Mouse (Mus musculus) MEL (cell line): Measurements from ENCODE around the gene Krt12. TPM values are rescaled to one million over a fixed set of nuclear protein-coding genes. Genes with fewer than 3 reads are reported as not detected.

ENCODE experiments used
- DNase-seq: peaks from one replicate; pipeline ENCODE4 v3.0.0; 2011; ENCODE audit warnings: low read depth, low spot score
- H3K27ac ChIP-seq: 2 replicates; pipeline ENCODE4 v1.5.1; 2012; ENCODE audit warnings: low read depth, mild to moderate bottlenecking, control low read depth, low read length, moderate library complexity; ENCODE audit not compliant: control insufficient read depth
- H3K27me3 ChIP-seq, 2 experiments: fragments of 150-350 bp in 1 of 2; sonication (generic) in 1 of 2; 2 replicates each; pipeline ENCODE4 v1.6.1; 2012; ENCODE audit warnings: low read length in 2 of 2, mild to moderate bottlenecking in 2 of 2, improper control_type of control experiment in 1 of 2, moderate library complexity in 1 of 2; ENCODE audit not compliant: insufficient read depth in 2 of 2, control insufficient read depth in 1 of 2
- H3K36me3 ChIP-seq, 2 experiments: 2 replicates each; pipeline ENCODE4 v1.6.1; 2012 to 2014; ENCODE audit warnings: low read length in 2 of 2, improper control_type of control experiment in 1 of 2, inconsistent platforms in 1 of 2, mild to moderate bottlenecking in 1 of 2; ENCODE audit not compliant: insufficient read depth in 2 of 2, control insufficient read depth in 1 of 2
- H3K4me1 ChIP-seq, 2 experiments: fragments of 150-350 bp in 1 of 2; sonication (generic) in 1 of 2; 2 replicates each; pipeline ENCODE4 v1.6.1; 2012; ENCODE audit warnings: low read length in 2 of 2, improper control_type of control experiment in 1 of 2, mild to moderate bottlenecking in 1 of 2; ENCODE audit not compliant: insufficient read depth in 2 of 2, control insufficient read depth in 1 of 2
- H3K4me3 ChIP-seq, 2 experiments: fragments of 150-350 bp in 1 of 2; sonication (generic) in 1 of 2; 2 replicates each; pipeline ENCODE4 v1.5.1; 2012; ENCODE audit warnings: low read depth in 2 of 2, low read length in 2 of 2, mild to moderate bottlenecking in 2 of 2, moderate library complexity in 2 of 2, control low read depth in 1 of 2, improper control_type of control experiment in 1 of 2; ENCODE audit not compliant: control insufficient read depth in 1 of 2, insufficient read depth in 1 of 2
- H3K79me2 ChIP-seq: 2 replicates; pipeline ENCODE4 v1.6.1; 2012; ENCODE audit warnings: mild to moderate bottlenecking, low read length, moderate library complexity; ENCODE audit not compliant: control insufficient read depth, poor library complexity, insufficient read depth
- H3K9ac ChIP-seq: 2 replicates; pipeline ENCODE4 v1.6.1; 2012; ENCODE audit warnings: low read depth, mild to moderate bottlenecking, control low read depth, low read length, moderate library complexity; ENCODE audit not compliant: control insufficient read depth, poor library complexity, severe bottlenecking
- H3K9me3 ChIP-seq: fragments of 150-350 bp; sonication (generic); replicated peaks from 2 replicates; pipeline ENCODE4 v1.6.1; 2012; ENCODE audit warnings: mild to moderate bottlenecking, low read length, improper control_type of control experiment, moderate library complexity; ENCODE audit not compliant: insufficient read depth
- BHLHE40 ChIP-seq: IDR thresholded peaks from 2 replicates; pipeline ENCODE4 v1.6.1; 2012; ENCODE audit warnings: low read depth, mild to moderate bottlenecking, inconsistent platforms, low read length, improper control_type of control experiment, borderline replicate concordance
- CHD1 ChIP-seq: IDR thresholded peaks from 2 replicates; pipeline ENCODE4 v1.6.1; 2012; ENCODE audit warnings: low read depth, mild to moderate bottlenecking, inconsistent platforms, low read length, improper control_type of control experiment
- EP300 ChIP-seq, 2 experiments: IDR thresholded peaks; 2 replicates each; pipeline ENCODE4 v1.6.1; 2011; ENCODE audit warnings: improper control_type of control experiment in 2 of 2, low read length in 2 of 2, low read depth in 1 of 2, mild to moderate bottlenecking in 1 of 2
- ETS1 ChIP-seq: IDR thresholded peaks from 2 replicates; pipeline ENCODE4 v1.6.1; 2012; ENCODE audit warnings: low read depth, mild to moderate bottlenecking, inconsistent platforms, low read length, improper control_type of control experiment, moderate library complexity
- GABPA ChIP-seq: IDR thresholded peaks from 2 replicates; pipeline ENCODE4 v1.6.1; 2012; ENCODE audit warnings: low read depth, mild to moderate bottlenecking, inconsistent platforms, low read length, improper control_type of control experiment, moderate library complexity
- JUND ChIP-seq: IDR thresholded peaks from 2 replicates; pipeline ENCODE4 v1.6.1; 2011; ENCODE audit warnings: low read depth, mild to moderate bottlenecking, improper control_type of control experiment, low read length
- KAT2A ChIP-seq: conservative IDR thresholded peaks from 2 replicates; pipeline ENCODE4 v1.6.1; 2012; ENCODE audit warnings: low read depth, low read length, improper control_type of control experiment, inconsistent platforms
- MAZ ChIP-seq: IDR thresholded peaks from 2 replicates; pipeline ENCODE4 v1.6.1; 2012; ENCODE audit warnings: low read depth, mild to moderate bottlenecking, inconsistent platforms, low read length, improper control_type of control experiment
- MXI1 ChIP-seq: IDR thresholded peaks from 2 replicates; pipeline ENCODE4 v1.6.1; 2011; ENCODE audit warnings: mild to moderate bottlenecking, low read depth, low read length, improper control_type of control experiment
- MYC ChIP-seq: IDR thresholded peaks from 2 replicates; pipeline ENCODE4 v1.6.1; 2011; ENCODE audit warnings: low read depth, mild to moderate bottlenecking, low read length, improper control_type of control experiment, moderate library complexity
- NRF1 ChIP-seq: IDR thresholded peaks from 2 replicates; pipeline ENCODE4 v1.6.1; 2014; ENCODE audit warnings: low read depth, mild to moderate bottlenecking, inconsistent platforms, low read length, improper control_type of control experiment, moderate library complexity; ENCODE audit not compliant: poor library complexity, insufficient read depth, severe bottlenecking
- POLR2A ChIP-seq, 2 experiments: IDR thresholded peaks; 2 replicates each; pipeline ENCODE4 v1.6.1; 2011 to 2012; ENCODE audit warnings: low read length in 2 of 2, mild to moderate bottlenecking in 2 of 2, control low read depth in 1 of 2, improper control_type of control experiment in 1 of 2, low read depth in 1 of 2, moderate library complexity in 1 of 2; ENCODE audit not compliant: control insufficient read depth in 1 of 2, insufficient read depth in 1 of 2, poor library complexity in 1 of 2
- POLR2AphosphoS2 ChIP-seq: IDR thresholded peaks from 2 replicates; pipeline ENCODE4 v1.6.1; 2011; ENCODE audit warnings: low read length, improper control_type of control experiment
- SIN3A ChIP-seq: IDR thresholded peaks from 2 replicates; pipeline ENCODE4 v1.6.1; 2012; ENCODE audit warnings: low read length, improper control_type of control experiment, inconsistent platforms
- USF2 ChIP-seq, 2 experiments: IDR thresholded peaks; 2 replicates each; pipeline ENCODE4 v1.6.1; 2011 to 2012; ENCODE audit warnings: improper control_type of control experiment in 2 of 2, low read length in 2 of 2, borderline replicate concordance in 1 of 2, inconsistent platforms in 1 of 2, low read depth in 1 of 2, mild to moderate bottlenecking in 1 of 2; ENCODE audit not compliant: insufficient read depth in 1 of 2
- ZC3H11A ChIP-seq: IDR thresholded peaks from 2 replicates; pipeline ENCODE4 v1.6.1; 2012; ENCODE audit warnings: low read depth, mild to moderate bottlenecking, inconsistent platforms, low read length, improper control_type of control experiment
- ZKSCAN1 ChIP-seq: IDR thresholded peaks from 2 replicates; pipeline ENCODE4 v1.6.1; 2012; ENCODE audit warnings: low read depth, mild to moderate bottlenecking, inconsistent platforms, low read length, improper control_type of control experiment, moderate library complexity
- polyA plus RNA-seq, 2 experiments: library from polyadenylated mRNA; stranded (reverse) in 1 of 2; unstranded in 1 of 2; fragments of >175 nt in 1 of 2; fragments of >200 nt in 1 of 2; gene quantifications; 2 replicates each; pipeline versions ENCODE4 v1.2.1 to v1.2.4; 2012; ENCODE audit warnings: low replicate concordance in 2 of 2, low read depth in 1 of 2; ENCODE audit not compliant: insufficient read length in 2 of 2, insufficient read depth in 1 of 2, missing spikeins in 1 of 2
- total RNA-seq: library from RNA; depleted of rRNA; stranded (reverse); fragments of 300-350 nt; gene quantifications from 2 replicates; pipeline ENCODE4 v1.2.3, GENCODE M21; 2012

The Krt12 gene
- total and polyA plus RNA-seq, 3 experiments = 0.10 TPM; not detected in 2

DNA sequence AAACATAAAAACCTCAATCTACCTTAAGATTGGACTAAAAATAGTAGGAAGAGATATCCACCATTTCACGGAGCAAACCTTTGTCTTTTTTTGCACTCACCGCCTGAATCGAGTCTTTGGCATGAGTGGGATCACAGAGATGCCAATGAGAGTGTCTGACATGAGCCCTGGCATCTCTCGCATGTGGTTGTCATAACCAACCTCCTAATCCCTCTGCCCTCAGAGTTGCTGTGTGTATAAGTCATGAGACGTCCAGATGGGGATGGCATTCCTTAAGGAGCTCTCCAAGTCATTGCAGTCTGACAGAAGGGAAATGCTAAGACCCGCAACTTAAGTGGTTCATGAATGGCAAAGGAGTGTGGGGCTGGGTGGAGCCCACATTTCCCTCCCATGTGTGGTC is 30.7 kb downstream of the Krt12 start:
- no peak for DNase-seq
- Histone ChIP-seq H3K4me1 (no peaks in the 10 kb centered on the region), H3K27me3 (peaks cover 11 to 12% of the 10 kb centered on the region in 2 experiments), H3K9ac (no peak overlapping the region), H3K4me3 (no peak overlapping the region), H3K36me3 (peaks cover 0 to 2% of the 10 kb centered on the region in 2 experiments; a peak in 2 of 4 replicates), H3K9me3 (no peaks in the 10 kb centered on the region), H3K27ac (no peak overlapping the region), H3K79me2 (no peaks in the 10 kb centered on the region)
- TF ChIP-seq CHD1 = no peak

DNA sequence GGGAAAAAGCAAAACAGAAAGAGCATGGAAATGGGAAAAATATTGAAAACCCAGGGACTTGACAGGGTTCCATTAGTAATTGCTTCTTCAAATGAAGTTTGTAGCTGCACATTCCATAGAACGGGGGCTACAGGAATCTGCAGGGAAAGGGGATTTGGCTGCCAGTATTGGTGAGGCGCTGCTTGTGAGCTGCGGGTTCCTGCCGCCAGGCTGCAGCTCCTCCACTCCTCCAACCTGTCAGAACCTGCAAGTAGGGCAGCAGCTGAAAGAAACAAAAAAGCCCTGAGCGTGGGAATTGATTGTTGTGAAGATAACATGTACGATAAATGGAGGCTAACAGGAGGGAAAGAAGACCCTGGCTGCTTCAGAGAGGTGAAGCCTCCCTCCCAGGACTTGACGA is 31.2 kb downstream of the Krt12 start:
- DNase-seq = no peak
- no peak overlapping the region for H3K27ac ChIP-seq

DNA sequence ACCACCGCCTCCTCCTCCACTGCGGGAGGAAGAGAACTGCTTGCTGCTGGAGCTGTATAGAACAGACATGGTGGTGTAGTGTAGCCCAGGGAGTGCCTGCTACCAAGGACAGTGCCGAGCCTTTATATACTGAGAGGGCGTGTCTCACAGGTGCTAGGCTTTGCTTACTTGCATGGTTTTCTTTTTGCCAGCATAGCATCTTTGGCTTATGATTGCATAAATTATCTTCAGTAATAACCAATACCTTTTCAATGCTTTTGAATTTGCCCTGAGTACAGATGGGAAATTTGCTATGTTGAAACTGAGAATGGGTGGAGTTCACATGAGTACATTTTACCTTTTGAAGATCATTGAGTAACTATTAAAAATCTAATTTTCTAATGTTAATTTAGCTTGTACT is 32.8 kb downstream of the Krt12 start, which contains the start of gene Krt10:
Krt10 (minus strand) TSS at position 101 of the 400 bp plus-strand sequence.
- Histone ChIP-seq H3K27me3 (peaks cover 12 to 15% of the 10 kb centered on the region in 2 experiments), H3K9ac (no peak within 1 kb of the TSS), H3K4me1 (no peaks in the 10 kb centered on the region), H3K36me3 (no peaks in the 10 kb centered on the region), H3K9me3 (no peaks in the 10 kb centered on the region)
- TF ChIP-seq MXI1 = no peak
- no peak for TF ChIP-seq ETS1
- no peak for TF ChIP-seq USF2 (IDR thresholded peaks at IDR 0.05; ENCODE audit: borderline replicate concordance in 1 of 2, insufficient read depth in 1 of 2, low read depth in 1 of 2, low read length in 2 of 2)
- TF ChIP-seq NRF1 = no peak
- no peak for TF ChIP-seq SIN3A
- no peak for TF ChIP-seq MYC
- no peak for TF ChIP-seq GABPA
- TF ChIP-seq BHLHE40 = no peak
- no peak for TF ChIP-seq POLR2A (IDR thresholded peaks at IDR 0.05; ENCODE audit: control insufficient read depth in 1 of 2, insufficient read depth in 1 of 2, low read depth in 1 of 2, low read length in 2 of 2, poor library complexity in 1 of 2)
- TF ChIP-seq EP300 (IDR thresholded peaks at IDR 0.05; ENCODE audit: low read depth in 1 of 2, low read length in 2 of 2) = no peak
- TF ChIP-seq, all 39 proteins: peak for 0
- no peak for DNase-seq
- Histone ChIP-seq H3K27ac (no peak within 1 kb of the TSS), H3K4me3 (no peak within 1 kb of the TSS), H3K79me2 (no peaks in the 10 kb centered on the region)

More for the DNA sequence above, 31.2 kb downstream of the Krt12 start:
- no peak overlapping the region for H3K4me3 ChIP-seq
- peaks cover 12 to 14% of the 10 kb centered on the region in 2 experiments for H3K27me3 ChIP-seq
- H3K9ac ChIP-seq = no peak overlapping the region
- no peaks in the 10 kb centered on the region for H3K9me3 ChIP-seq
- no peaks in the 10 kb centered on the region for H3K79me2 ChIP-seq
- no peak for TF ChIP-seq ZKSCAN1
- no peak for TF ChIP-seq KAT2A
- TF ChIP-seq JUND = no peak
- TF ChIP-seq POLR2AphosphoS2 = no peak
- TF ChIP-seq ZC3H11A = no peak
- TF ChIP-seq MAZ = no peak
- no peaks in the 10 kb centered on the region for H3K36me3 ChIP-seq
- no peaks in the 10 kb centered on the region for H3K4me1 ChIP-seq
